Mouse (Mus musculus): ENCODE measurements around the gene Tanc2. TPM values are rescaled to one million over a fixed set of nuclear protein-coding genes. Genes with fewer than 3 reads are reported as not detected.

Tanc2 gene
- polyA plus RNA-seq, 1 experiment: 0.97 TPM

GRCm38 (mm10) chr11:105941973-105942372 lies 352.2 kb downstream of the Tanc2 start:
- Histone ChIP-seq H3K4me1 (peaks cover 29% of the 10 kb centered on the region), H3K9me3 (no peaks in the 10 kb centered on the region), H3K36me3 (replicated peaks; ENCODE audit: low read length) (no peaks in the 10 kb centered on the region), H3K4me3 (replicated peaks) (no peak overlapping the region), H3K27me3 (replicated peaks) (peaks cover 100% of the 10 kb centered on the region)
- TF ChIP-seq GATA1 (IDR thresholded peaks at IDR 0.05; ENCODE audit: borderline replicate concordance, low read length): no peak
- TF ChIP-seq FLI1 (IDR thresholded peaks at IDR 0.05; ENCODE audit: low read length): no peak

GRCm38 (mm10) chr11:105943133-105944102 lies 353.6 kb downstream of the Tanc2 start:
- TF ChIP-seq GATA1 (IDR thresholded peaks at IDR 0.05; ENCODE audit: borderline replicate concordance, low read length): no peak
- no peak for TF ChIP-seq FLI1 (IDR thresholded peaks at IDR 0.05; ENCODE audit: low read length)
- Histone ChIP-seq H3K4me1 (peaks cover 41% of the 10 kb centered on the region), H3K36me3 (replicated peaks; ENCODE audit: low read length) (no peaks in the 10 kb centered on the region), H3K4me3 (replicated peaks) (peak overlapping the region; percentile 90), H3K9me3 (no peaks in the 10 kb centered on the region), H3K27me3 (replicated peaks) (peaks cover 97% of the 10 kb centered on the region)

DNA sequence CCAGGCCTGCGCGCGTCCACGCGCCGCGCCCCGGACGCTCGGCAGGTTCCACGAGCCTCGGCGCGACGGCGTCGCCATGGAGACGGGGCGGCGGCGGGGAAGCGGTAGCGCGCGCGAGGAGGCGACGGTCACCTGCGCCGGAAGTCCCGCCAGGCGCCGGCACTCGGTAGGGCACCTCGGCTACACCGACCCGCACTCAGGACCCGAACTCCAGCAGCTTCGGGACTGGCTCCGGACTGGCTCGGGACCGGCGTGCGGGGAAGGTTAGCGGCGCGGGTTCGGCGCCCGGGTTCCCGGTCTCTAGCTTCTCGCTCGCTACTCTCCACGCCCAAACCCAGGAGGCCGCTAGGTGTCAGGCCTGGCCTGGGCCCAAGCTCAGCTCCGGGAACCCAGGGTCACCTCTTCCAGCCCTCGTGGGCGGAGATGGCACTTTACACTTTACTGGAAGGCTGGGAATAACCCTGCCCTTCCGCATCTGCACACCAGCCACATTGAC lies 354.4 kb downstream of the Tanc2 start:
- no peak for TF ChIP-seq FLI1 (IDR thresholded peaks at IDR 0.05; ENCODE audit: low read length)
- no peak for TF ChIP-seq GATA1 (IDR thresholded peaks at IDR 0.05; ENCODE audit: borderline replicate concordance, low read length)
- Histone ChIP-seq H3K4me3 (replicated peaks) (peak overlapping the region; percentile 90), H3K36me3 (replicated peaks; ENCODE audit: low read length) (no peaks in the 10 kb centered on the region), H3K9me3 (no peaks in the 10 kb centered on the region), H3K4me1 (peaks cover 45% of the 10 kb centered on the region), H3K27me3 (replicated peaks) (peaks cover 95% of the 10 kb centered on the region)

DNA sequence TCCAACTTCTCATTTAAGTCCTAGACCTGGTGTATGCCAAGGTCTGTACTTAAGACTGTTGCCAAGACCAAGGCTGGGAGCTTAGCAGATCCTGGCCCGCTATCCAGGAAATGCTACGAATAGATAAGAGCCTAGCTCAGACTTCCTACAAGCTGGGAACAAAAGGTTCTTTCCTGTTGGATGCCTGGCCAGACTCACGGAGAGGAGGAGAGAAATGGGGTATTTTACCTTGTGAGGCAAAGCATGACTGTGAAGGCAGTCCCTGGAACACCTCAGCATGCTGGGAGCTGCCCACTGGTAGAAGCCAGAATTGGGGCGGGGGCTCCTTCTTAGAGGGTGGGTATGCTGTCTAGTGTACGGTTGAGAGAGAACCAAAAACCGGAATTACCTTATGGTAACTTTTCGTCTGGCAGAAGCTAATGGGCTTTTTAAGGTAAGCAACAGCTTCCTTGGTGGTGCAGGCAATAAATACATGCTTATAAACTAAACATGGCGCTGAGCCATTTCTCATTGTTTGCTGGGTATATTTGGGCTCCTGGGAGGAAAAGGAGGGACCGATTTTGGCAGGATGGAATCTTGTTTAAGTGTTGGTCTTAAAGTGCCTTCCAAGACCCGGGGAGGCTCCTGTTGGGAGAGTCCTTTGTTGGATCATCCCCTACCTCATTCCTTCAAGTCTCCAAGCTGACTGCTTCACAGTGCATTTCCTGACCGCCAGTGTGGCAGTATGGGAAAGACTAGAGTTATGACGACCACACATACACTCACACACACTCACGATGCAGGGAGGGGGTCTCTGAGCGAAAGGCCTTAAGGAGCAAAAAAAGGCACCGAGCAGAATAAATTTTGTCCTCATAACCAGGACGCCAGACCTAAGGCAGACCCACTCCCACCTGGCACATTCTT lies 355.2 kb downstream of the Tanc2 start:
- H3K4me1 ChIP-seq: peaks cover 47% of the 10 kb centered on the region
- H3K36me3 ChIP-seq (replicated peaks; ENCODE audit: low read length): no peaks in the 10 kb centered on the region
- no peaks in the 10 kb centered on the region for H3K9me3 ChIP-seq
- H3K4me3 ChIP-seq (replicated peaks): no peak overlapping the region
- no peak for TF ChIP-seq GATA1 (IDR thresholded peaks at IDR 0.05; ENCODE audit: borderline replicate concordance, low read length)
- TF ChIP-seq FLI1 (IDR thresholded peaks at IDR 0.05; ENCODE audit: low read length): no peak
- H3K27me3 ChIP-seq (replicated peaks): peaks cover 95% of the 10 kb centered on the region

DNA sequence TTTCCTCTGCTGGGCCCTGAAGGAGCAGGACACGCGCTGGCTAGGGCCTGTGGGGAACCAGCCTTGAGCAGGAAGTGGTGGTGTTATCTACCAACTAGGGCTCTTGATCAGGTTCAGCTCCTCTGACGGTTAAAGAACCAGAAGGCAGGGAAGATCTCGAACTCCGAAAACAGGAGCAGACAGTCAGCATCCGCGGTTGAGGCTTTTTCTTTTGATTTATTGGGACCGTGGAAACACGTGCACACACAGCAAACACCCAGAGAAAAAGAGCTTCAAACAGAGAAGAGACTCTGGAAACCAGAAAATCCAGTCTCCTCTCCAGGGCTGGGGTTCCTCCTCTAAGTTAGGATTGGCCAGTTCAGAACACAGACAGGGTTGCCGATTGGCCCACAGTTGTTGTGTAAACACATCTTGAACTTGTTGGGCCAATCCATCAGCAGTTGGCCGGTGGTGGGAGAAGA lies 356.9 kb downstream of the Tanc2 start:
- H3K36me3 ChIP-seq (replicated peaks; ENCODE audit: low read length): no peaks in the 10 kb centered on the region
- no peaks in the 10 kb centered on the region for H3K9me3 ChIP-seq
- peaks cover 47% of the 10 kb centered on the region for H3K4me1 ChIP-seq
- TF ChIP-seq FLI1 (IDR thresholded peaks at IDR 0.05; ENCODE audit: low read length): no peak
- no peak for TF ChIP-seq GATA1 (IDR thresholded peaks at IDR 0.05; ENCODE audit: borderline replicate concordance, low read length)
- no peak overlapping the region for H3K4me3 ChIP-seq (replicated peaks)
- peaks cover 91% of the 10 kb centered on the region for H3K27me3 ChIP-seq (replicated peaks)

DNA sequence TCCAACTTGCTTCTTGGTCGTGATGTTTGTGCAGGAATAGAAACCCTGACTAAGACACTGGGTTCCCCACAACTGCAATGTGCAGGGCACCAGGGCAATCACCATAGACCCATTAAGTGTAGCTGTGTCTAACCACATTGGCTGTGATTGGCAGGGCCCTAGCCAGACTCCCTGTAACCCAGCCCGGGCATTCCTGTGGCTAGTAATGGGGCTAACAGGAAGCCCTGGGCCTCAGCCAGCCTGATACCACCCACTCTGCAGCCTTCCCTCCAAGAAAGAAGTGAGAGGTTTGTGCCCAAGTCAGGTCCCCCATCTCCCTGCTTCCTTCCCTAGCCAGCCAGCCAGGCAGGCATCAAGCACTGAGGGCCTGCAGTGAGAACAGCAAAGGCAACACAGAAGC lies 358.5 kb downstream of the Tanc2 start:
- Histone ChIP-seq H3K9me3 (no peaks in the 10 kb centered on the region), H3K27me3 (replicated peaks) (peaks cover 91% of the 10 kb centered on the region), H3K4me1 (peaks cover 44% of the 10 kb centered on the region), H3K4me3 (replicated peaks) (no peak overlapping the region), H3K36me3 (replicated peaks; ENCODE audit: low read length) (no peaks in the 10 kb centered on the region)
- no peak for TF ChIP-seq FLI1 (IDR thresholded peaks at IDR 0.05; ENCODE audit: low read length)
- TF ChIP-seq GATA1 (IDR thresholded peaks at IDR 0.05; ENCODE audit: borderline replicate concordance, low read length): no peak

GRCm38 (mm10) chr11:105950519-105950918 lies 360.7 kb downstream of the Tanc2 start:
- H3K4me1 ChIP-seq: peaks cover 27% of the 10 kb centered on the region
- TF ChIP-seq GATA1 (IDR thresholded peaks at IDR 0.05; ENCODE audit: borderline replicate concordance, low read length) (no peak), FLI1 (IDR thresholded peaks at IDR 0.05; ENCODE audit: low read length) (no peak)

GRCm38 (mm10) chr11:105951601-105952044 lies 361.8 kb downstream of the Tanc2 start:
- no peak for TF ChIP-seq GATA1 (IDR thresholded peaks at IDR 0.05; ENCODE audit: borderline replicate concordance, low read length)
- TF ChIP-seq FLI1 (IDR thresholded peaks at IDR 0.05; ENCODE audit: low read length): no peak
- peaks cover 79% of the 10 kb centered on the region for H3K27me3 ChIP-seq (replicated peaks)
- no peaks in the 10 kb centered on the region for H3K36me3 ChIP-seq (replicated peaks; ENCODE audit: low read length)
- H3K4me1 ChIP-seq: peaks cover 21% of the 10 kb centered on the region
- H3K4me3 ChIP-seq (replicated peaks): peak overlapping the region; percentile 23
- no peaks in the 10 kb centered on the region for H3K9me3 ChIP-seq

More at GRCm38 (mm10) chr11:105950519-105950918, 360.7 kb downstream of the Tanc2 start:
- H3K4me3 ChIP-seq (replicated peaks): no peak overlapping the region
- H3K27me3 ChIP-seq (replicated peaks): peaks cover 82% of the 10 kb centered on the region
- H3K9me3 ChIP-seq: no peaks in the 10 kb centered on the region
- no peaks in the 10 kb centered on the region for H3K36me3 ChIP-seq (replicated peaks; ENCODE audit: low read length)

DNA sequence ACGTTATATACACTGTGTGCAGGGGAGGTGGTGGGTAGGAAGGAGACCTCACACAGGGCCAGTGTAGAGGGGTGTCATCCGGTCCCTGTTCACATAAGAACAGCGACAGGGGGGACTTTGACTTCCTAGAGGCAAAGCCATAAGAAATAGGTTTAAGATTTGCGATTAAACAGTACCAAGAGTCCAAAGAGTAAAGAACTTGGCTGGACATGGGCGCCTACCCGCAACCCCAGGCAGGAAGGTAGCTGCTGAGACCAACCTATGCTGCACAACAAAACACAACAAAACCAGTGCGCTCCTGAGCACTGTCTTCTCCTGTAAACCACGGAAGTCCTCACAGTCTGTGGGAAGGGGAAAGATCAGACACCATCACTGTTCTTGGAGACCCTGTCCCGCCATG lies 362.3 kb downstream of the Tanc2 start:
- H3K9me3 ChIP-seq: no peaks in the 10 kb centered on the region
- TF ChIP-seq GATA1 (IDR thresholded peaks at IDR 0.05; ENCODE audit: borderline replicate concordance, low read length) (no peak), FLI1 (IDR thresholded peaks at IDR 0.05; ENCODE audit: low read length) (no peak)
- peaks cover 16% of the 10 kb centered on the region for H3K4me1 ChIP-seq

More for the DNA sequence above, 362.3 kb downstream of the Tanc2 start:
- H3K36me3 ChIP-seq (replicated peaks; ENCODE audit: low read length): no peaks in the 10 kb centered on the region
- H3K27me3 ChIP-seq (replicated peaks): peaks cover 76% of the 10 kb centered on the region
- H3K4me3 ChIP-seq (replicated peaks): no peak overlapping the region

Data from megakaryocyte, embryonic 14.5 days (primary cell).